Mouse (Mus musculus): ENCODE results near the gene Olfr769.
"Not testable (repeated sequence)": the region's sequence is repeated elsewhere in the genome, so short reads cannot be mapped to it uniquely, and the experiment has no call there.

Olfr769 gene

GRCm38 (mm10) chr10:129117761-129118160, at the start of gene Olfr769:
TSS of gene Olfr769 (minus strand) at chr10:129117861.
- DNase-seq (ENCODE audit: low spot score) = no peak

- DNase-seq (ENCODE audit: low spot score) = no peak
These were observed 47.0 kb upstream of the Olfr769 start, which contains the start of gene Olfr771 for GRCm38 (mm10) chr10:129164651-129165050. TSS of gene Olfr771 (minus strand) at chr10:129164751.

- DNase-seq (ENCODE audit: low spot score) = no peak
These were observed 21.2 kb upstream of the Olfr769 start, which contains the start of gene Olfr770 for GRCm38 (mm10) chr10:129138898-129139297. TSS of gene Olfr770 (minus strand) at chr10:129138998.

GRCm38 (mm10) chr10:129115146-129115545, 2.5 kb downstream of the Olfr769 start:
- no peak for DNase-seq (ENCODE audit: low spot score)

GRCm38 (mm10) chr10:129101231-129101630, 16.4 kb downstream of the Olfr769 start:
- DNase-seq (ENCODE audit: low spot score) = no peak

- DNase-seq (ENCODE audit: low spot score) = no peak
These were observed 18.4 kb downstream of the Olfr769 start, which contains the start of gene Olfr768 for GRCm38 (mm10) chr10:129099275-129099674. TSS of gene Olfr768 (minus strand) at chr10:129099375.

GRCm38 (mm10) chr10:129082810-129083209, 34.9 kb downstream of the Olfr769 start, which contains the start of gene Olfr767:
TSS of gene Olfr767 (minus strand) at chr10:129082910.
- DNase-seq (ENCODE audit: low spot score) = not testable (repeated sequence)

GRCm38 (mm10) chr10:129068877-129069276, 48.8 kb downstream of the Olfr769 start, which contains the start of gene Olfr766-ps1:
TSS of gene Olfr766-ps1 (minus strand) at chr10:129068977.
- no peak for DNase-seq (ENCODE audit: low spot score)
